Mouse (Mus musculus): ENCODE measurements around the gene Socs2. TPM values are rescaled to one million over a fixed set of nuclear protein-coding genes. Genes with fewer than 3 reads are reported as not detected.

Socs2 gene
- total and polyA plus RNA-seq, 3 experiments, result 16.5 to 24.9 TPM; not detected in 1

DNA sequence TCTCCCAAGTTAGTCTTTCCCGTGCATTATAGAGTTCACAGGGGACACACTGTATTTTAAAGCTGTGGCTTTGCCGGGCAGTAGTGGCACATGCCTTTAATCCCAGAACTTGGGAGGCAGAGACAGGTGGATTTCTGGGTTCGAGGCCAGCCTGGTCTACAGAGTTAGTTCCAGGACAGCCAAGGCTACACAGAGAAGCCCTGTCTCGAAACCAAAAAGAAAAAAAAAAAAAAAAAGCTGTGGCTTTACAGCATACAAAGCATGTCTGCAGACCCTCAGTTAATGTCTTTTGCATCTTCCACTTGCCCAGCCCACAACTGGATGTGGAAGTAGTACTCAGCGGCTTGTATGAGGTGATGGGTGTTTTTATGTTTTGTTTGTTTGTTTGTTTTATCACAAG lies 79.4 kb downstream of the Socs2 start:
- H3K9me3 ChIP-seq (replicated peaks; ENCODE audit: insufficient read depth, low read length), result no peaks in the 10 kb centered on the region
- H3K79me2 ChIP-seq (ENCODE audit: control insufficient read depth, insufficient read depth, low read length, poor library complexity), result no peaks in the 10 kb centered on the region
- peaks cover 0 to 4% of the 10 kb centered on the region in 2 experiments; a peak in 2 of 4 replicates for H3K4me1 ChIP-seq (ENCODE audit: control insufficient read depth in 1 of 2, insufficient read depth in 2 of 2, low read length in 2 of 2)
- H3K9ac ChIP-seq (ENCODE audit: control insufficient read depth, low read depth, low read length, poor library complexity, severe bottlenecking), result no peak overlapping the region; the same call in 1 of the 2 replicates
- no peak overlapping the region for H3K4me3 ChIP-seq (ENCODE audit: control insufficient read depth in 1 of 2, insufficient read depth in 1 of 2, low read depth in 2 of 2, low read length in 2 of 2)
- no peaks in the 10 kb centered on the region; a peak in 1 of 4 replicates for H3K27me3 ChIP-seq (ENCODE audit: control insufficient read depth in 1 of 2, insufficient read depth in 2 of 2, low read length in 2 of 2)
- H3K36me3 ChIP-seq (ENCODE audit: control insufficient read depth in 1 of 2, insufficient read depth in 2 of 2, low read length in 2 of 2), result peaks cover 0 to 3% of the 10 kb centered on the region in 2 experiments; a peak in 2 of 4 replicates
- no peak for DNase-seq (ENCODE audit: low read depth, low spot score)
- no peak for TF ChIP-seq HCFC1 (IDR thresholded peaks at IDR 0.05; ENCODE audit: low read depth, low read length)
- TF ChIP-seq ZKSCAN1 (IDR thresholded peaks at IDR 0.05; ENCODE audit: low read depth, low read length), result no peak
- no peak for TF ChIP-seq TAL1 (IDR thresholded peaks at IDR 0.05; ENCODE audit: low read length)
- no peak for TF ChIP-seq MAFK (IDR thresholded peaks at IDR 0.05; ENCODE audit: borderline replicate concordance, low read depth, low read length)
- TF ChIP-seq ZNF384 (IDR thresholded peaks at IDR 0.05; ENCODE audit: low read depth, low read length), result peak; percentile 57; the same call in 1 of the 2 replicates
- H3K27ac ChIP-seq (ENCODE audit: control insufficient read depth, low read depth, low read length), result no peak overlapping the region

GRCm38 (mm10) chr10:95336781-95337544 lies 80.0 kb downstream of the Socs2 start:
- no peak for DNase-seq (ENCODE audit: low read depth, low spot score)
- Histone ChIP-seq H3K79me2 (ENCODE audit: control insufficient read depth, insufficient read depth, low read length, poor library complexity) (no peaks in the 10 kb centered on the region), H3K27ac (ENCODE audit: control insufficient read depth, low read depth, low read length) (no peak overlapping the region), H3K4me1 (ENCODE audit: control insufficient read depth in 1 of 2, insufficient read depth in 2 of 2, low read length in 2 of 2) (peaks cover 0 to 4% of the 10 kb centered on the region in 2 experiments; a peak in 2 of 4 replicates), H3K9ac (ENCODE audit: control insufficient read depth, low read depth, low read length, poor library complexity, severe bottlenecking) (no peak overlapping the region), H3K9me3 (replicated peaks; ENCODE audit: insufficient read depth, low read length) (no peaks in the 10 kb centered on the region), H3K36me3 (ENCODE audit: control insufficient read depth in 1 of 2, insufficient read depth in 2 of 2, low read length in 2 of 2) (peaks cover 0 to 3% of the 10 kb centered on the region in 2 experiments; a peak in 2 of 4 replicates), H3K27me3 (ENCODE audit: control insufficient read depth in 1 of 2, insufficient read depth in 2 of 2, low read length in 2 of 2) (no peaks in the 10 kb centered on the region; a peak in 1 of 4 replicates), H3K4me3 (ENCODE audit: control insufficient read depth in 1 of 2, insufficient read depth in 1 of 2, low read depth in 2 of 2, low read length in 2 of 2) (no peak overlapping the region)
- TF ChIP-seq CHD2 (IDR thresholded peaks at IDR 0.05; ENCODE audit: low read length), result no peak
- no peak for TF ChIP-seq GABPA (IDR thresholded peaks at IDR 0.05; ENCODE audit: low read depth, low read length)
- no peak for TF ChIP-seq TBP (IDR thresholded peaks at IDR 0.05; ENCODE audit: low read depth, low read length)
- no peak for TF ChIP-seq NELFE (IDR thresholded peaks at IDR 0.05; ENCODE audit: low read depth, low read length)
- TF ChIP-seq CHD1 (IDR thresholded peaks at IDR 0.05; ENCODE audit: low read depth, low read length), result no peak
- no peak for TF ChIP-seq ETS1 (IDR thresholded peaks at IDR 0.05; ENCODE audit: low read depth, low read length)
- no peak for TF ChIP-seq MXI1 (IDR thresholded peaks at IDR 0.05; ENCODE audit: low read depth, low read length)
- no peak for TF ChIP-seq MYC (IDR thresholded peaks at IDR 0.05; ENCODE audit: low read depth, low read length)
- TF ChIP-seq ZNF384 (IDR thresholded peaks at IDR 0.05; ENCODE audit: low read depth, low read length), result no peak
- TF ChIP-seq BHLHE40 (IDR thresholded peaks at IDR 0.05; ENCODE audit: borderline replicate concordance, low read depth, low read length), result no peak
- no peak for TF ChIP-seq MAX (IDR thresholded peaks at IDR 0.05; ENCODE audit: low read length)
- no peak for TF ChIP-seq GATA1 (IDR thresholded peaks at IDR 0.05; ENCODE audit: low read depth, low read length)

Other genes starting within 250 kb of the Socs2 start
- 1.9 and 2.5 TPM in 2 replicates for gene Cradd, start 93.0 kb downstream of the Socs2 start, total RNA-seq (2012; rRNA removed)
- 1 to 10 TPM in 1 of 2 experiments, not detected in 1; 9.0 TPM for gene Cradd, start 93.0 kb downstream of the Socs2 start, polyA plus RNA-seq (2012; ENCODE audit: insufficient read depth in 1 of 2, insufficient read length in 2 of 2, low read depth in 1 of 2, low replicate concordance in 2 of 2, missing spikeins in 1 of 2)
- 187 and 212 TPM in 2 replicates for gene Mrpl42, start 84.8 kb upstream of the Socs2 start, total RNA-seq (2012; rRNA removed)
- 1,000 to 10,000 TPM in 1 of 2 experiments, 100 to 1,000 TPM in 1; 298 to 1,026 TPM for gene Mrpl42, start 84.8 kb upstream of the Socs2 start, polyA plus RNA-seq (2012; ENCODE audit: insufficient read depth in 1 of 2, insufficient read length in 2 of 2, low read depth in 1 of 2, low replicate concordance in 2 of 2, missing spikeins in 1 of 2)
- 80.6 and 105 TPM in 2 replicates for gene Ube2n, start 98.0 kb upstream of the Socs2 start, total RNA-seq (2012; rRNA removed)
- 100 to 1,000 TPM; 212 to 571 TPM for gene Ube2n, start 98.0 kb upstream of the Socs2 start, polyA plus RNA-seq (2012; ENCODE audit: insufficient read depth in 1 of 2, insufficient read length in 2 of 2, low read depth in 1 of 2, low replicate concordance in 2 of 2, missing spikeins in 1 of 2)
- gene Nudt4, start 147.0 kb upstream of the Socs2 start, total RNA-seq (2012; rRNA removed), result 21.1 and 26.6 TPM in 2 replicates
- 10 to 100 TPM in 1 of 2 experiments, not detected in 1; 35.7 TPM for gene Nudt4, start 147.0 kb upstream of the Socs2 start, polyA plus RNA-seq (2012; ENCODE audit: insufficient read depth in 1 of 2, insufficient read length in 2 of 2, low read depth in 1 of 2, low replicate concordance in 2 of 2, missing spikeins in 1 of 2)

All from MEL (cell line).